Mouse (Mus musculus) embryo, embryonic 11 days (tissue): ENCODE results near the gene Zkscan7.
"Not testable (repeated sequence)": the region's sequence is repeated elsewhere in the genome, so short reads cannot be mapped to it uniquely, and the experiment has no call there.

Experiments
- DNase-seq: peaks from one replicate; pipeline ENCODE4 v3.0.0-alpha.2; 2015

Zkscan7 gene

DNA sequence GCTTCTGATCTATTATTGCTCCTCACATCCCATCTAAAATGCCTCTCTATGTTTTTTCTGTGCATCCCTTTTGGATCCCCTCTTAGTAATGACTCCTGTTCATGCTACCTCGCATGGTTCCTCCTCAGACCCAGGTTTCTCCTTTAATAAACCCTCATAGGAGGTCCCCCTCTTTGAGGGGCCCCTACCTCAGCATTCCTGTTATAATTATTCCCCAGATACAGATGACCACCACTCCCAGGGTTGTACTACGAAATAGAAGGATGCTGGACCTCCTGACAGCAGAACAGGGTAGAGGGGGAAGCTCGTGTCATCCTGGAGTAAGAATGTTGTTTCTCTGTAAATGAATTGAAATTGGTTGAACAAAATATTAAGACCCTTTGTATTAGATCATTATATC lies at the start of gene Zkscan7:
Zkscan7 (plus strand) TSS at position 301 of the 400 bp plus-strand sequence.
- no peak for DNase-seq

- DNase-seq: no peak
Observed at GRCm38 (mm10) chr9:122836126-122836525, 49.4 kb upstream of the Zkscan7 start.

DNA sequence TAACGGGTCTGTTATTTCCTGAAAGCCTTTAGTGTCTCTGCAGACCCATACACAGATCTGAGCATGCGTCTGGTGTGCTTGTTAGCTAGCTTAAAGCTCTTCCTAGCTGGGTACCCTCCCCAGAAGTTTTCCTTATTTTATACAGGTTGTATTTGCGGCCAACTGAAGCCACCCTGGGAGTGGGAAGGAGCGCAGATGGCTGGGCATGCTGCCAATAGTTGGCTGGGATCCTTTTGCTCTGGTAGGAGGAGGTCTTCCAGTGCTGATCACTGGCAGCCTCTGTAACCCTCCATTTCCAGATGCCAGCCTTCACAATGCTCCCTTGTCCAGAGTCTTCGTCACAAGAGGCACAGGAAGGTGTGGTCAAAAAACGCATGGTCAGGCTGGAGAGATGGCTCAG lies 48.7 kb upstream of the Zkscan7 start:
- no peak for DNase-seq

GRCm38 (mm10) chr9:122837216-122837615 lies 48.3 kb upstream of the Zkscan7 start:
- DNase-seq: no peak

DNA sequence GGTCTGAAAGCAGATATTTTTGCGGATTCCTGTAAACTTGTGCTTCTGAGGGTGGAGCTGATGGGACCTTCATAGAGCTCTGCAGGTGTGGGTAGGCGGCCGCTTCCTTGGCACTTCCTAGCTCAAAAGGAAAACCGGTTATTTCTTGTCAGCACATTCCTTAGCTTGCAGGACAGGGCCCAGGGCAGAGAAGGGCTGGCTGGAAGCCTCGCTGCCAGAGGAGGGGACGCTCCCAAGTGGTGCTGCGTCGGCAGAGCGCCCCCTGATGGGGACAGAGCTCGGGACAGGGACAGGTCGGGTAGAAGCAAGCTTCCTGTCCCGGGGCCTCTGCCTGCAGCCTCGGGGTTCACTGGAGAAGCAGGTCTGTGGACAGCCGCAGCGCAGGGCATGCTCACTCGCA lies 47.8 kb upstream of the Zkscan7 start:
- DNase-seq: peak; percentile 58

GRCm38 (mm10) chr9:122843760-122844159 lies 41.7 kb upstream of the Zkscan7 start, which contains the start of gene Gm35549:
Gene Gm35549 (minus strand): TSS chr9:122844035.
- no peak for DNase-seq

DNA sequence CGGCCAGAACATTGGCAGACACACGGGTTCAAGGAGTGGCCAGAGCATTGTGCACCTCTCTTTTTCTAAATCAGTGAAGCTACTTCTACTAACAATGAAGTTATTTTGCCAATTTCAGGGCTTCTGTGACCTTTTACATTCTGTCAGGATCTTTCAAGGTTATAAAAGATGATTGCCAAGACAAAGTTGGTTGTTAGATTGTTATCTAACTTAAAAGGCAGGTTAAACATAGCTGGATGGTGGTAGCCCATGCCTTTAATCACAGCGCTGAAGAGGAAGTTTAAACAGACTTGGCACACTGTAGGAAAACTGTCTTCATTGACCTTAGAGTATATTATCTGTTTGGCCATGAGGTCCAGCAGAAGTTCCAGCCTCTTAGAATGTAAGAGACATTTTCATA lies 39.9 kb upstream of the Zkscan7 start:
- DNase-seq: no peak

- no peak for DNase-seq
Observed at GRCm38 (mm10) chr9:122846156-122846555, 39.3 kb upstream of the Zkscan7 start.

DNA sequence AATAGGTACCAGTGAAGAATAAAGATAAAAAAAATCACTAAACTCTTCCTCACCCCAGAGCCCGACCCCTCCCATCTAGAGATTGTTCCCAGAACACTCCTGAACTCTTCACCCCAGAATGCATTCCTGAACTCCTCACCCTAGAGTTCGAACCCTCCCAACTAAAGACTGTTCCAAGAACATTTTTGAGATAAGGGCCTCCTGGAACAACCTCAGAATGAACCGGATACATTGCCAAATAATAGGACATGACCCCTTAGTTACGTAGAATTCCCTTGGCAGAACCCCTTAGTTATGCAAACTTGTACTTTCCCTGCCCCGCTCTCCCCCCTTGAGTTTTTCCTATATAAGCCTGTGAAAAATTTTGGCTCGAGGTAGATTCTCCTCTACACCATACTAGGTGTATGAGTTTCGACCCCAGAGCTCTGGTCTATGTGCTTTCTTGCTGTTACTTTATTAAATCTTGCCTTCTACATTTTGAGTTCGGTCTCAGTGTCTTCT lies 37.6 kb upstream of the Zkscan7 start:
- not testable (repeated sequence) for DNase-seq

- no peak for DNase-seq
Observed at GRCm38 (mm10) chr9:122854526-122854925, 31.0 kb upstream of the Zkscan7 start.

GRCm38 (mm10) chr9:122855141-122855540 lies 30.3 kb upstream of the Zkscan7 start:
- not testable (repeated sequence) for DNase-seq

DNA sequence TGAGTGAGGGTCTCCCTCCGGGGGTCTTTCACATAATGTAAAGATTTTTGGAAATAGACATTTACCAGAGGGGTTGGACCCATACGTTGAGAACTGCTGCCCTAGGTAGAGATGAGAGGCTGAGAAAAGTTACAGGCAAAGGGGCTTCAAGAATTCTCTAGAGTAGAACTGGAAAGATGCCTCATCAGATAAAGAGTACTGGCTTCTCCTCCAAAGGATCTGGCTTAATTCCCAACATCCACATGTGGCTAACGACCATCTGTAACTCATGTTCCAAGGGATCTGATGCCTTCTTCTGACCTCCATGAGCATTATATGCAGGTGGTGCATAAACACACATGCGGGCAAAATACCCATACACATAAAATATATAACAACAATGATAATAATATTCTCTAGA lies 29.9 kb upstream of the Zkscan7 start:
- no peak for DNase-seq

DNA sequence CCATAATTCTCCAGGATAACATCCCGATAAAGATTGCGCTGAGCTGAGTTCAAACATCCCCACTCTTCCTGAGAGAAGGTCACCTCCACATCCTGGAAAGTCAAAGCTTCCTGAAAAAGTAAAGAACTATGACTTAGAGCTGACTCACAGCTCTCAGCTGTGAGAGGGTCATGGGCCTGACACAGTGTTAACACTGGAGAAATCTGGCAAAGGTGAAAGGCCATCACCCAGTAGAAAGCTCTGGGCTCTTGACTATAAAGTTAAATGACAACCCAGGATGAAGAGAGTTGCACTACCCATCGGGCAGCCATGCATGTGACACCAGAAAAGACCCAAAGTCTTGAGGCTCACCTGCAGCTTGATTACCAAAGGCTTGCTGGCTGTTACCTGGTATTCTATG lies 28.8 kb upstream of the Zkscan7 start:
- DNase-seq: no peak

GRCm38 (mm10) chr9:122860752-122861151 lies 24.7 kb upstream of the Zkscan7 start:
- DNase-seq: no peak

DNA sequence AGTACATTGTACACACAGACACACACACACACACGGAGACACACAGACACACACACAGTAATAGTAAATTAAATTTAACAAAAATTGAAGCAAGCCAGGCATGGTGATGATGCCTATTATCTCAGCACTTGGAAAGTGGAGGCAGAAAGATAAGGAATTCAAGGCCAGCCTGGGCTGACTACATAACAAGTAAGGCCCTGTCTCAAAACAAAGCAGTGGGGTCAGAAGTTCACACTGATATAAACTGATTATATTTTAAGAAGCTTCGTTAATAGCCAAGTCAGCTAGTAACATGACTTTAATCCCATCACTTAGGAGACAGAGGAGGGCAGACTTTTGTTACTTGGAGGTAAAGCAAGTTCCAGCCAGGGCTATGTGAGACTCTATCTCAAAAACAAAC lies 21.8 kb upstream of the Zkscan7 start:
- no peak for DNase-seq

DNA sequence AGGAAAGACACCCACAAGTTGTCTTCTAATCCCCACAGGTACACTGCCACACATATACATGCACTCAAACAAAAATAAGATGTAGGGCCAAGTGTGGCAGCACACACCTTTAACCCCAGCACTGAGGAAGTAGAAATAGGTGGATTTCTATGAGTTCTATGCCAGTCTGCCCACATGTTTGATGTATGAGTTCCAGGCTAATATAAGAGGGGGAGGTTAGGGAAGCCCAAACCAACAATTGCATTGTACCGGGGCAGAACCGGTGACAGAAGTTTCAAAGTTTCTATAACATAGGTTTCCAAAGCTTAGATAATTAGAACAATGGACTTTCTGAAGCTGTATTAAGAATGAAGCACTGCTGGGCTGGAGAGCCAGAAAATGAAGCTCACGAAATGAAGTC lies 20.6 kb upstream of the Zkscan7 start:
- DNase-seq: no peak

GRCm38 (mm10) chr9:122865697-122866166 lies 19.8 kb upstream of the Zkscan7 start, which contains the start of gene Zfp445:
Gene Zfp445 (minus strand): TSS chr9:122866006.
- DNase-seq: peak; percentile 95

GRCm38 (mm10) chr9:122866192-122866591 lies 19.3 kb upstream of the Zkscan7 start:
- no peak for DNase-seq

GRCm38 (mm10) chr9:122872595-122872994 lies 12.9 kb upstream of the Zkscan7 start:
- no peak for DNase-seq

DNA sequence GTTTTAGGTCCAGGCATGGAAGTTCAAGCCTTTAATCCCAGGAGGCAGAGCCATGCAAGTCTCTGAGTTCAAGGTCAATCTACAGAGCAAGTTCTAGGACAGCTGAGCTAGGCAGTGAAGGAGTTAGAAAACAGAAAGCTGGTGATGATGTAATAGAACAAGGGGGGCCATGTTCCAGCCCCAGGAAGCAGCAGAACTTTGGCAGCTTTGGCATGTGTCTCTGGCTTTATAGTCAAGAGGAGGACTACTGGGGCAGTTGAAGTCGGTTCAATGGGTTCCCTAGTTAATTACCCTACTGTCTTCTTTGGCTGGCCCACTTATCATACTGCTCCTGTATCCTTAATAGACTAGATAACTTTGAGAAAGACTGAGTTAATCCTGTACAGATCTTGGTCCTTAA lies 10.8 kb upstream of the Zkscan7 start:
- DNase-seq: no peak

GRCm38 (mm10) chr9:122875145-122875544 lies 10.3 kb upstream of the Zkscan7 start:
- no peak for DNase-seq

GRCm38 (mm10) chr9:122886372-122887179 lies 1.1 kb downstream of the Zkscan7 start:
- DNase-seq: peak; percentile 85

DNA sequence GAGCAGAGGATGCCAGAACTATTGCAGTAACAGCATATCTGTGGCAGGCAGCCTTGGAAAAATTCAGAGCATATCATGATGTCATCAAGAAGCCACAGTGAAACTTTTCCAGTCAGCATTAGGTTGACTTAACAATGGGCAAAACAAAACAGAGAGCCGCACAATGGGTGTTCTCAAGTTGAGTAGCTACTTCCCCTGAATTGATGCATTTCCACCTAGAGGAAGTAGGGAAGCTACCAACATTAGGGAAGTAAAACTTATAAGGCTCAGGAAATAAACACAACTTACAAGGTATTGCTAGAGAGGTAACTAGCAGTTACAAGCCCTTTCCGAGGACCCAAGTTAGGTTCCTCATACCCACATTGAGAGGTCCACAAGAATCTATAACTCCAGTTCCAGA lies 15.6 kb downstream of the Zkscan7 start:
- no peak for DNase-seq

DNA sequence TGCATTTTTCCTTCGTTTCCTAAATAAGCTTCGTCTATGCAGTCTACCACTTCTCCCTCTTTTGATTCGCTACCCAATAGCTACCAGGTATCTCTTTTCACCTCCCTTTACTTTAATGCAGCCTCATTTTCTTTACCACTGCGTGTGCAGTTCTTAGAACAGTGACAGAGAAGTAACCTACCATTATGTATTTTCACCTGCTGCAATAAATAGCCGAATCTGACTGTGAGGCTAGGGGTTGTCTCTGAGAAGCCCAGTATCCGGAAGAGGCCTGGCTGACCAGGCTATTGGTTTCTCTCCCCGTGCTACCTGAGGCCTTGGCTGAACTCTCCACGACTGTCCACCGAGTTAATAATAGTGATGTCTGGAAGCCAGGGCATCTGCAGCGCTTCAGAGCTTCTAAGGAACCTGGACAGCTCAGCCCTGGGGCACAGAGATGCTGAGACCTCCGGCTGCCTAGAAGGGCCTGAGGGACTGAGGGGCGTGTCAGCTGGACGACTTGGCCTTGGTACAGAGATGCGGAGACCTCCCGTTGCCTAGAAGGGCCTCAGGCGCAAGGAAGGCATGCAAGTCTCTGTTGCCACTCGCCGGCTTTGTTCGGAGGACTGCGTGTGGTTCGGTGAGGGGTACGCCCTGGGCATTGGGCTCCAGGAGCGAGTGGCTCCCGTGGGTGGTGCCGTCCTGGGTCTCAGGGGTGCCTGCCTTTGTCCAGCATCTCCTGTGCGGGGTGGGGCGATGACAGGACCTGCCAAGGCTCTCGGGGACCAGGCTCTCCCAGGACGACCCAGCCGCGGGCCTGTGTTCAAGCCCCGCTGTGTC lies 17.4 kb downstream of the Zkscan7 start:
- peak; percentile 92 for DNase-seq
